Mouse (Mus musculus) liver, adult (tissue): ENCODE results near the gene Plcxd1.

ENCODE experiments used
- GATA4 ChIP-seq: IDR thresholded peaks from 2 replicates; pipeline ENCODE4 v1.6.1; 2014; ENCODE audit warnings: mild to moderate bottlenecking, low read length; ENCODE audit not compliant: insufficient replicate concordance

Gene Plcxd1

GRCm38 (mm10) chr5:110142309-110142708 lies 42.5 kb downstream of the Plcxd1 start:
- TF ChIP-seq GATA4: no peak

- TF ChIP-seq GATA4: no peak
Observed at GRCm38 (mm10) chr5:110143007-110143406, 43.2 kb downstream of the Plcxd1 start.
